In genomic region chr17:46393012-46393411, GRCm38 (mm10) we compare ENCODE assay signal across 9 mouse cellular contexts. TPM values are rescaled to one million over a fixed set of nuclear protein-coding genes. Genes with fewer than 3 reads are reported as not detected.
DNase-seq lines count a peak whose midpoint lies in the region; ATAC-seq and TF ChIP-seq lines count a peak whose summit lies in the region.
"Had no signal": no experiment of that assay in that cellular context is flagged by ENCODE, and none has a peak within 500 bp of the region (broad histone marks: within the 10 kb centered on the region; RNA-seq: fewer than 3 reads in every experiment).

No protein-coding gene starts in this region.

- H3K27me3 ChIP-seq in lung, embryonic 14.5 days (ENCODE audit: insufficient read depth, low read length): no peaks in the 10 kb centered on the region
- H3K27me3 ChIP-seq: heart, embryonic 15.5 days had no signal

- H3K9ac ChIP-seq in lung, embryonic 14.5 days: no peak overlapping the region
- H3K9ac ChIP-seq: heart, embryonic 15.5 days had no signal

- peak; percentile 80 for TF ChIP-seq CTCF in layer of hippocampus, adult 2 months (conservative IDR thresholded peaks at IDR 0.05)
- TF ChIP-seq CTCF in lung, embryonic 14.5 days (IDR thresholded peaks at IDR 0.05; ENCODE audit: low read depth): peak; percentile 74

- no peak overlapping the region for H3K4me2 ChIP-seq in lung, embryonic 14.5 days
- H3K4me2 ChIP-seq: heart, embryonic 15.5 days had no signal

- ATAC-seq in lung, embryonic 14.5 days (ENCODE audit: insufficient read depth): no peak; the same call in 1 of the 2 replicates
- no peak; the same call in 1 of the 2 replicates for ATAC-seq in megakaryocyte-erythroid progenitor cell, adult 5-6 weeks (replicated peaks; ENCODE audit: low FRiP score, low TSS enrichment, poor library complexity, severe bottlenecking)

- 43% methylated on average over 2 of the region's 2 CpGs for WGBS in lung, embryonic 14.5 days

- H3K36me3 ChIP-seq in lung, embryonic 14.5 days (ENCODE audit: insufficient read depth): peaks cover 46% of the 10 kb centered on the region

- H3K4me1 ChIP-seq in lung, embryonic 14.5 days (ENCODE audit: insufficient read depth): no peaks in the 10 kb centered on the region
- H3K4me1 ChIP-seq: heart, embryonic 15.5 days had no signal

- H3K27ac ChIP-seq in layer of hippocampus, adult 2 months: no peak overlapping the region
- H3K27ac ChIP-seq in lung, embryonic 14.5 days (ENCODE audit: low read depth): no peak overlapping the region
- H3K27ac ChIP-seq: heart, embryonic 15.5 days had no signal

- no peaks in the 10 kb centered on the region for H3K9me3 ChIP-seq in lung, embryonic 14.5 days (ENCODE audit: low read depth, low read length)
- H3K9me3 ChIP-seq: heart, embryonic 15.5 days had no signal

- DNase-seq in adrenal gland, adult (ENCODE audit: inconsistent age in 2 of 2, low spot score in 1 of 2): peak; percentile 21 to 69
- no peak for DNase-seq in adrenal gland, postnatal 4 days (ENCODE audit: low spot score in 2 of 2)
- peak; percentile 31 to 35 for DNase-seq in layer of hippocampus, adult 2 months (ENCODE audit: low spot score in 2 of 2)
- no peak for DNase-seq in layer of hippocampus, adult 11-12 months (ENCODE audit: low spot score)
- peak; percentile 21 for DNase-seq in Muller cell, postnatal 12 days (ENCODE audit: inconsistent ontology term)
- DNase-seq in embryo, embryonic 9.5 days (ENCODE audit: extremely low spot score): peak; percentile 42
- DNase-seq in lung, embryonic 14.5 days: peak; percentile 81

- no peak overlapping the region for H3K4me3 ChIP-seq in layer of hippocampus, adult 2 months
- H3K4me3 ChIP-seq in lung, embryonic 14.5 days (ENCODE audit: low read depth, low read length): no peak overlapping the region
- H3K4me3 ChIP-seq: heart, embryonic 15.5 days had no signal

RNA-seq across cellular contexts. Expression of gene Zfp318, which starts 9.5 kb away (rescaled TPM):
- 10 to 100 TPM; 39.6 to 40.9 TPM for total RNA-seq in adrenal gland, postnatal 4 days (2021)
- total RNA-seq in layer of hippocampus, adult 2 months (2021): 10 to 100 TPM; 57.4 to 70.5 TPM
- 15.2 and 18.3 TPM in 2 replicates for polyA plus RNA-seq in lung, embryonic 14.5 days (2014; fragmentation: Nextera tagmentation; extraction: Ambion mirVana)
- total RNA-seq in megakaryocyte-erythroid progenitor cell, adult 5-6 weeks (2014; fragmentation: Nextera tagmentation): 14.3 and 22.2 TPM in 2 replicates
- 17.3 and 41.5 TPM in 2 replicates for total RNA-seq in megakaryocyte-erythroid progenitor cell, adult 5-6 weeks (2017)

RNA-seq across cellular contexts. Expression of gene Crip3, which starts 35.7 kb away (rescaled TPM):
- total RNA-seq in adrenal gland, postnatal 4 days (2021): 1 to 10 TPM; 1.6 to 2.0 TPM
- 1 to 10 TPM; 2.4 to 6.3 TPM for total RNA-seq in layer of hippocampus, adult 2 months (2021)
- polyA plus RNA-seq in lung, embryonic 14.5 days (2014; fragmentation: Nextera tagmentation; extraction: Ambion mirVana): 0.41 TPM in 1 of 2 replicates, not detected in the other
- total RNA-seq in megakaryocyte-erythroid progenitor cell, adult 5-6 weeks (2014; fragmentation: Nextera tagmentation): not detected in 2 replicates
- not detected in 2 replicates for total RNA-seq in megakaryocyte-erythroid progenitor cell, adult 5-6 weeks (2017)

RNA-seq across cellular contexts. Expression of gene Slc22a7, which starts 45.2 kb away (rescaled TPM):
- total RNA-seq in adrenal gland, postnatal 4 days (2021): 1 to 10 TPM in 1 of 2 experiments, under 1 TPM in 1; 0.14 to 4.0 TPM
- under 1 TPM in 1 of 2 experiments, not detected in 1; 0.28 TPM for total RNA-seq in layer of hippocampus, adult 2 months (2021)
- not detected in 2 replicates for polyA plus RNA-seq in lung, embryonic 14.5 days (2014; fragmentation: Nextera tagmentation; extraction: Ambion mirVana)
- not detected in 2 replicates for total RNA-seq in megakaryocyte-erythroid progenitor cell, adult 5-6 weeks (2014; fragmentation: Nextera tagmentation)
- total RNA-seq in megakaryocyte-erythroid progenitor cell, adult 5-6 weeks (2017): not detected in 2 replicates

Comparison
In these comparisons a context has a peak if more than half of its experiments do, and no peak if none do; other contexts are left out.
1. DNase-seq: peak in adrenal gland, adult (2 of 2), layer of hippocampus, adult 2 months (2 of 2), Muller cell, postnatal 12 days (single experiment), embryo, embryonic 9.5 days (single experiment) and lung, embryonic 14.5 days (single experiment); none in adrenal gland, postnatal 4 days (0 of 2) and layer of hippocampus, adult 11-12 months (single experiment).